Mouse (Mus musculus): ENCODE results near the gene Crebl2.
A peak's percentile ranks its signal among the peaks of the same experiment; 100 is the strongest.

- TF ChIP-seq POLR2A (IDR thresholded peaks at IDR 0.05; ENCODE audit: low read depth, low read length) (peak; percentile 53), CTCF (IDR thresholded peaks at IDR 0.05; ENCODE audit: extremely low read depth, insufficient read length, insufficient replicate concordance, low read depth, low read length) (peak; percentile 10; the same call in 1 of the 2 replicates)
Observed at GRCm38 (mm10) chr6:134829786-134830700, at the start of gene Crebl2.
